In the genomic region with DNA sequence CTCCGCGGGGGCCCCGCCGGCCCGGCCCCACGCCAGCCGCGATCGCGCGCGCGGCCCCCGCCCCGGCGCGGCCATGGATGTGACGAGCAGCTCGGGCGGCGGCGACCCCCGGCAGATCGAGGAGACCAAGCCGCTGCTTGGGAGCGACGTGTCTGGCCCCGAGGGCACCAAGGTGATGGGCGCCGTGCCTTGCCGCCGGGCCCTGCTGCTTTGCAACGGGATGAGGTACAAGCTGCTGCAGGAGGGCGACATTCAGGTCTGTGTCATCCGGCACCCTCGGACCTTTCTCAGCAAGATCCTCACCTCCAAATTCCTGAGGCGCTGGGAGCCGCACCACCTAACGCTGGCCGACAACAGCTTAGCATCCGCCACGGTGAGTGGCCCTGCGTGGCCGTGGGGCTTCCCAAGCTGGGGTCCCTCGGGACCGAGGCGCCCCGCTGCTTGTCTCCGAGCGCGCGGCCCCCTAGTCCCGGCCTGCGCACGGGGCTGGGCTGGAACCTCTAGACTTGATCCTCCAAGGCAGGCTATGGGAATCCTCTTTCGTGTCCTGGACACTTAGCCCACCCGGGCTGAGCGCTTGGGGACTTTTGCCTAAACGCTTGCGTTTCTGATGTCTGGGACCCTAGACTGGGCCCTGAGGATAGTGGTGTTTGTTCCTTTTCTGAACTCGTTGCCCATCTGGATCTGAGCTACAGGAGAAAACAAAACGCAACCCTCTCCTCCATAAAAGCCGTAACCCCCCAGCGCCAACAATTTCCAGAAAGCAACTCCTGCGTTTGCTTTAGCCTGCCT, we compare ENCODE assay signal across 8 mouse cellular contexts. TPM values are rescaled to one million over a fixed set of nuclear protein-coding genes. Genes with fewer than 3 reads are reported as not detected.
DNase-seq lines count a peak whose midpoint lies in the region; ATAC-seq and TF ChIP-seq lines count a peak whose summit lies in the region.

A gene (plus strand): TSS at position 36 of the 792 bp plus-strand sequence.

- H3K9ac ChIP-seq in hindbrain, postnatal 0 days (replicated peaks; ENCODE audit: low read length), result peak within 1 kb of the TSS; percentile 95
- H3K9ac ChIP-seq in midbrain, postnatal 0 days (replicated peaks; ENCODE audit: low read length, poor library complexity, severe bottlenecking), result peak within 1 kb of the TSS; percentile 95

- H3K9me3 ChIP-seq in hindbrain, postnatal 0 days (ENCODE audit: low read length), result no peaks in the 10 kb centered on the region
- H3K9me3 ChIP-seq in limb, embryonic 10.5 days (replicated peaks), result no peaks in the 10 kb centered on the region
- H3K9me3 ChIP-seq in midbrain, postnatal 0 days (ENCODE audit: low read length), result no peaks in the 10 kb centered on the region

- H3K27ac ChIP-seq in hindbrain, postnatal 0 days, result peak within 1 kb of the TSS; percentile 91
- H3K27ac ChIP-seq in limb, embryonic 10.5 days, result peak within 1 kb of the TSS; percentile 97
- H3K27ac ChIP-seq in midbrain, postnatal 0 days (ENCODE audit: low read depth, low read length), result peak within 1 kb of the TSS; percentile 93

- H3K4me3 ChIP-seq in hindbrain, postnatal 0 days (ENCODE audit: low read length), result peak within 1 kb of the TSS; percentile 74
- peak within 1 kb of the TSS; percentile 83 for H3K4me3 ChIP-seq in limb, embryonic 10.5 days
- peak within 1 kb of the TSS; percentile 82 for H3K4me3 ChIP-seq in midbrain, postnatal 0 days (ENCODE audit: low read depth, low read length)

- peak; percentile 30 for DNase-seq in 416B (ENCODE audit: low read depth)
- DNase-seq in Patski (ENCODE audit: low read depth, low spot score), result no peak
- DNase-seq in cerebellum, postnatal 14 days, result peak; percentile 64 to 68
- peak; percentile 49 for DNase-seq in gastrocnemius, postnatal 10 days
- peak; percentile 67 for DNase-seq in hindbrain, postnatal 0 days (ENCODE audit: low spot score)
- peak; percentile 71 for DNase-seq in limb, embryonic 10.5 days (ENCODE audit: low spot score)
- DNase-seq in midbrain, postnatal 0 days (ENCODE audit: low spot score), result peak; percentile 28
- DNase-seq in thymus, postnatal 0 days (ENCODE audit: low spot score), result peak; percentile 50

- in situ Hi-C loops in Patski (cut with MboI; ENCODE audit: low pct_unique_long_range_greater_than_20kb), result loop anchor here (5.0 kb wide), 2 partner anchors 35 to 90 kb away; no protein-coding TSS in a partner anchor

- ATAC-seq in Patski, result peak; percentile 22
- ATAC-seq in hindbrain, postnatal 0 days, result peak; percentile 27; the same call in 1 of the 2 replicates
- peak; percentile 57 for ATAC-seq in midbrain, postnatal 0 days (ENCODE audit: low FRiP score)

- POLR2A ChIA-PET in Patski (lab: Charles Lee), result interaction anchor here (0.6 to 1.7 kb wide), 10 partner anchors 25 to 1052 kb away, joined by 3 to 6 read pairs (median 4); no protein-coding TSS in a partner anchor

- WGBS in hindbrain, postnatal 0 days, result under 1% methylated on average over 53 of the region's 65 CpGs
- WGBS in limb, embryonic 10.5 days, result under 1% methylated on average over 64 of the region's 65 CpGs
- under 1% methylated on average over 52 of the region's 65 CpGs for WGBS in midbrain, postnatal 0 days

- CTCF ChIA-PET in Patski (lab: Charles Lee), result no interaction called here

- no peaks in the 10 kb centered on the region for H3K36me3 ChIP-seq in hindbrain, postnatal 0 days (ENCODE audit: insufficient read depth, low read length)
- no peaks in the 10 kb centered on the region for H3K36me3 ChIP-seq in limb, embryonic 10.5 days
- no peaks in the 10 kb centered on the region for H3K36me3 ChIP-seq in midbrain, postnatal 0 days (ENCODE audit: insufficient read depth, low read length)

- TF ChIP-seq CTCF in Patski (IDR thresholded peaks at IDR 0.05), result no peak
- TF ChIP-seq CTCF in hindbrain, postnatal 0 days (IDR thresholded peaks at IDR 0.05; ENCODE audit: low read depth), result no peak
- TF ChIP-seq CTCF in midbrain, postnatal 0 days (IDR thresholded peaks at IDR 0.05), result no peak

- H3K4me1 ChIP-seq in hindbrain, postnatal 0 days (ENCODE audit: insufficient read depth, low read length), result peaks cover 20% of the 10 kb centered on the region
- peaks cover 46% of the 10 kb centered on the region for H3K4me1 ChIP-seq in limb, embryonic 10.5 days
- H3K4me1 ChIP-seq in midbrain, postnatal 0 days (ENCODE audit: insufficient read depth, low read length), result peaks cover 14% of the 10 kb centered on the region

- H3K27me3 ChIP-seq in Patski, result no peaks in the 10 kb centered on the region
- H3K27me3 ChIP-seq in hindbrain, postnatal 0 days (ENCODE audit: insufficient read depth, low read length), result no peaks in the 10 kb centered on the region
- H3K27me3 ChIP-seq in limb, embryonic 10.5 days (ENCODE audit: low read depth, poor library complexity, severe bottlenecking), result no peaks in the 10 kb centered on the region
- H3K27me3 ChIP-seq in midbrain, postnatal 0 days (ENCODE audit: insufficient read depth, low read length), result no peaks in the 10 kb centered on the region

- H3K4me2 ChIP-seq in hindbrain, postnatal 0 days (ENCODE audit: low read depth, low read length), result peak within 1 kb of the TSS; percentile 88
- H3K4me2 ChIP-seq in midbrain, postnatal 0 days (ENCODE audit: low read depth, low read length, poor library complexity, severe bottlenecking), result peak within 1 kb of the TSS; percentile 93

RNA-seq across cellular contexts. Expression of the gene that starts here (rescaled TPM):
- polyA plus RNA-seq in Patski (2021), result 63.6 TPM
- 10 to 100 TPM; 18.7 to 23.7 TPM for total RNA-seq in gastrocnemius, postnatal 10 days (2021)
- total RNA-seq in hindbrain, postnatal 0 days (2014; rRNA removed), result 230 and 250 TPM in 2 replicates
- 160 and 163 TPM in 2 replicates for polyA plus RNA-seq in hindbrain, postnatal 0 days (2015; fragmentation: Nextera tagmentation; extraction: Ambion mirVana)
- polyA plus RNA-seq in limb, embryonic 10.5 days (2016; fragmentation: Nextera tagmentation; extraction: Ambion mirVana), result 7.6 and 8.2 TPM in 2 replicates
- total RNA-seq in midbrain, postnatal 0 days (2014; rRNA removed), result 266 and 287 TPM in 2 replicates
- 197 and 212 TPM in 2 replicates for polyA plus RNA-seq in midbrain, postnatal 0 days (2015; fragmentation: Nextera tagmentation; extraction: Ambion mirVana)
- 31.9 and 39.9 TPM in 2 replicates for polyA plus RNA-seq in thymus, postnatal 0 days (2015; fragmentation: Nextera tagmentation; extraction: Ambion mirVana)
